Mouse (Mus musculus) CH12.LX (cell line): ENCODE results near the gene Cadm2.

Experiments
- CTCF ChIP-seq, 2 experiments: IDR thresholded peaks in 1 of 2; conservative IDR thresholded peaks in 1 of 2; 2 replicates each; pipeline ENCODE4 v1.5.1; 2011 to 2012; ENCODE audit warnings: low read depth in 2 of 2, low read length in 2 of 2, improper control_type of control experiment in 1 of 2, inconsistent platforms in 1 of 2, mild to moderate bottlenecking in 1 of 2, moderate library complexity in 1 of 2
- E2F4 ChIP-seq: IDR thresholded peaks from 2 replicates; pipeline ENCODE4 v1.6.1; 2011; ENCODE audit warnings: low read depth, low read length, improper control_type of control experiment; ENCODE audit not compliant: insufficient replicate concordance
- JUND ChIP-seq: conservative IDR thresholded peaks from 2 replicates; pipeline ENCODE4 v1.6.1; 2011; ENCODE audit warnings: low read depth, low read length, improper control_type of control experiment
- MXI1 ChIP-seq: IDR thresholded peaks from 2 replicates; pipeline ENCODE4 v1.6.1; 2011; ENCODE audit warnings: mild to moderate bottlenecking, low read depth, low read length, improper control_type of control experiment
- POLR2A ChIP-seq: IDR thresholded peaks from 2 replicates; pipeline ENCODE4 v1.6.1; 2011; ENCODE audit warnings: low read depth, mild to moderate bottlenecking, improper control_type of control experiment, low read length
- RAD21 ChIP-seq: IDR thresholded peaks from 2 replicates; pipeline ENCODE4 v1.6.1; 2011; ENCODE audit warnings: low read depth, mild to moderate bottlenecking, low read length, improper control_type of control experiment, moderate library complexity
- RCOR1 ChIP-seq: conservative IDR thresholded peaks from 2 replicates; pipeline ENCODE4 v1.6.1; 2012; ENCODE audit warnings: low read depth, mild to moderate bottlenecking, inconsistent platforms, low read length, improper control_type of control experiment
- TBP ChIP-seq: conservative IDR thresholded peaks from 2 replicates; pipeline ENCODE4 v1.6.1; 2011; ENCODE audit warnings: low read depth, low read length, improper control_type of control experiment
- ZKSCAN1 ChIP-seq: IDR thresholded peaks from 2 replicates; pipeline ENCODE4 v1.6.1; 2012; ENCODE audit warnings: low read depth, inconsistent platforms, low read length, improper control_type of control experiment, borderline replicate concordance

- TF ChIP-seq E2F4: no peak
- no peak for TF ChIP-seq CTCF (conservative IDR thresholded peaks at IDR 0.05 in 1 of 2, IDR thresholded peaks at IDR 0.05 in 1 of 2; ENCODE audit: low read depth in 2 of 2, low read length in 2 of 2)
- TF ChIP-seq POLR2A: no peak
- TF ChIP-seq MXI1: no peak
- TF ChIP-seq TBP: no peak
- TF ChIP-seq ZKSCAN1: no peak
- no peak for TF ChIP-seq RAD21
- no peak for TF ChIP-seq RCOR1
- TF ChIP-seq JUND: no peak
Observed at GRCm38 (mm10) chr16:67017710-67018109, 603.0 kb downstream of the Cadm2 start.
